Mouse (Mus musculus) liver, adult 2 months (tissue): ENCODE measurements around the gene Stx2.

ENCODE experiments used
- CTCF ChIP-seq: fragments of 200-500 bp; IDR thresholded peaks from 2 replicates; pipeline ENCODE4 v1.5.1; 2011; ENCODE audit warnings: low read depth, low read length, control low read depth
- POLR2A ChIP-seq: fragments of 200-500 bp; IDR thresholded peaks from 2 replicates; pipeline ENCODE4 v1.6.1; 2011; ENCODE audit warnings: low read length, control low read depth; ENCODE audit not compliant: insufficient read depth; ENCODE audit errors: extremely low read depth

- TF ChIP-seq CTCF (no peak), POLR2A (no peak)
These were observed 21.0 kb downstream of the Stx2 start for GRCm38 (mm10) chr5:128987141-128987954.
